Mouse (Mus musculus) cortical plate, adult 2 months (tissue): ENCODE results near the gene Rsph6a. TPM values are rescaled to one million over a fixed set of nuclear protein-coding genes. Genes with fewer than 3 reads are reported as not detected.
"Not testable (repeated sequence)": the region's sequence is repeated elsewhere in the genome, so short reads cannot be mapped to it uniquely, and the experiment has no call there.

ENCODE experiments used
- H3K27ac ChIP-seq: fragments of 200-500 bp; 2 replicates; pipeline ENCODE4 v1.5.1; 2012; ENCODE audit warnings: low read length, control low read depth, inconsistent platforms; ENCODE audit not compliant: insufficient read depth
- H3K4me1 ChIP-seq: fragments of 200-500 bp; 2 replicates; pipeline ENCODE4 v1.6.1; 2011; ENCODE audit warnings: low read length; ENCODE audit not compliant: control insufficient read depth, insufficient read depth
- H3K4me3 ChIP-seq: fragments of 200-500 bp; 2 replicates; pipeline ENCODE4 v1.5.1; 2011; ENCODE audit warnings: mild to moderate bottlenecking, low read length, control low read depth; ENCODE audit not compliant: insufficient read depth
- CTCF ChIP-seq: fragments of 200-500 bp; IDR thresholded peaks from 2 replicates; pipeline ENCODE4 v1.5.1; 2011; ENCODE audit warnings: mild to moderate bottlenecking, control low read depth, low read length; ENCODE audit not compliant: insufficient read depth; ENCODE audit errors: extremely low read depth
- POLR2A ChIP-seq: fragments of 200-500 bp; IDR thresholded peaks from 2 replicates; pipeline ENCODE4 v1.6.1; 2011; ENCODE audit warnings: mild to moderate bottlenecking, low read length, control low read depth; ENCODE audit not compliant: insufficient read depth; ENCODE audit errors: extremely low read depth
- polyA plus RNA-seq: library from polyadenylated mRNA; depleted of rRNA; stranded (reverse); fragments of >200 nt; gene quantifications from 2 replicates; pipeline ENCODE4 v1.2.3, GENCODE M21; 2012

Gene Rsph6a
- polyA plus RNA-seq, 1 experiment, result 0.10 TPM

DNA sequence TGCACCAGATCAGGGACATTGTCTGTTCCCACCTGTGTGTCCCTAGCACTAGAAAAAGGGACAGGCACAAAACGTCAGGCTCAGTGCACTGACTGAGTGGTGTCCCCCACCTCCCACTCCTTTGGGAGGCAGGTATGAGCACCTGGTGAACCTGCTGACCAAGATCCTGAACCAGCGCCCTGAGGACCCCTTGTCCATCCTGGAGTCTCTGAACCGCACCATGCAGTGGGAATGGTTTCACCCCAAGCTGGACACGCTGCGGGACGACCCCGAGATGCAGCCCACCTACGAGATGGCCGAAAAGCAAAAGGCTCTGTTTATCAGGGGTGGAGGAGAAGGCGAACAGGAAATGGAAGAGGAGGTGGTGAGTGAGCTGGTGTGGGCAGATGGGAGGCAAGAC, 2.9 kb downstream of the Rsph6a start:
- no peak for TF ChIP-seq CTCF
- no peak for TF ChIP-seq POLR2A
- Histone ChIP-seq H3K27ac (no peak overlapping the region), H3K4me1 (peaks cover 2% of the 10 kb centered on the region), H3K4me3 (no peak overlapping the region)

DNA sequence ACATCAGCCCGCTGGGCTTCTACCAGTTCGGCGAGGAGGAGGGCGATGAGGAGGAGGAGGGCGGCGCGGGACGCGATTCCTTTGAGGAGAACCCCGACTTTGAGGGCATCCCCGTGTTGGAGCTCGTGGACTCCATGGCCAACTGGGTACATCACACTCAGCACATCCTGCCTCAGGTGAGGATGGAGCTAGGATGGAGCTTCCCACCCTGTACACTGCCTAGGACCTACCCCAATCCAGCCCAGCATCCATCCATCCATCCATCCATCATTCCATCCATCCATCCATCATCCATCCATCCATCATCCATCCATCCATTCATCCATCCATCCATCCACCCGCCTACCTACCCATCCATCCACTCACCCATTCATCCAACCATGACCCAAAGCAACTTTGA, 11.4 kb downstream of the Rsph6a start:
- peak overlapping the region; percentile 32; the same call in 1 of the 2 replicates for H3K4me3 ChIP-seq
- TF ChIP-seq POLR2A, result no peak
- H3K4me1 ChIP-seq, result no peaks in the 10 kb centered on the region
- H3K27ac ChIP-seq, result no peak overlapping the region

DNA sequence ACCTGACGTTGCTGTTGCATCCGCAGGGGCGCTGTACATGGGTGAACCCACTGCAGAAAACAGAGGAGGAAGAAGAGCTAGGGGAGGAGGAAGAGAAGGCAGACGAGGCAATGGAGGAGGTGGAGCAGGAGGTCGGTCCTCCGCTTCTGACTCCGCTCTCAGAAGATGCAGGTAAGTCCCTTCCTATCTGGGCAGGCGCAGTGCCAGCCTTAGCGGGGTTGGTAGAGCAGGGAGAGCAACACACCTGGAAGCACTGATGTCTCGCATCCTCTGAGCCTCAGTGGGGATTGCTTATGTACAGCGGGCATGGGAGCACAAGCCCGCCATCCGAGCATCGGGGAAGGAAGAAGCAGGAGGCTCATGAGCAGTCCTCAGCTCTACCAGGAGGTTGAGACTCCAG, 12.6 kb downstream of the Rsph6a start:
- Histone ChIP-seq H3K4me1 (no peaks in the 10 kb centered on the region), H3K27ac (no peak overlapping the region), H3K4me3 (no peak overlapping the region)
- TF ChIP-seq CTCF (no peak), POLR2A (no peak)

DNA sequence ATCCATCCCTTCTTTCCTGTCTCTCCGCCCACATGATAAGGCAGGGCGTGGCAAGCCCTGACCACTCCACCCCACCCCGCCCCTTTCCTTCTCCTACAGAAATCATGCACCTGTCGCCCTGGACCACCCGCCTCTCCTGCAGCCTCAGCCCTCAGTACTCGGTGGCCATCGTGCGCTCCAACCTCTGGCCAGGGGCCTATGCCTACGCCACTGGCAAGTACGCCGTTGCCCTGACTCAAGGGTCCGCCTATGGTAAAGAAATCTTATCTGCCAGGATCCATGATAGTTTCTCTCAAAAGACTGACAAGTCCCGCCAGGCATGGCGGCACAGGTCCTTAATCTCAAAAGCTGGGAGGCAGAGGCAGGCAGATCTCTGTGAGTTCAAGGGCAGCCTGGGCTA, 13.4 kb downstream of the Rsph6a start:
- no peaks in the 10 kb centered on the region for H3K4me1 ChIP-seq
- H3K27ac ChIP-seq, result no peak overlapping the region
- TF ChIP-seq CTCF, result no peak
- TF ChIP-seq POLR2A, result no peak
- no peak overlapping the region for H3K4me3 ChIP-seq

DNA sequence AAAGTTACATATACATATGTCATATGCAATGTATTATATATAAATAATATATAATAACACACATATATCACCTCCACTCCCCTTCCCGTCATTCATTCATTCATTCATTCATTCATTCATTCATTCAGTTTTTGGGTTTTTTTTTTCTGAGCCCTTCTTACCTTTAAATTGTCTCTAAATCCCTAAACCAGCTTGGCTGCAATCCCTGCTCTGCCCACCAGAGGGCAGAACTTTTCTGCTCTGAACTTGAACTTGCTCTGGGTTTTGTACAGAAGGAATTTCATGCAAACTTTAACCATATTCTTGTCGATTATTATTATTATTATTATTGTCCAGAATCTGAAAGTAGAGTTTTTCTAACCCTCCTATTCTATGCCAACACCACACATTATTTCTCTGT, 14.2 kb downstream of the Rsph6a start:
- TF ChIP-seq POLR2A (no peak), CTCF (peak; percentile 76)
- H3K4me1 ChIP-seq, result no peaks in the 10 kb centered on the region
- H3K4me3 ChIP-seq, result no peak overlapping the region
- no peak overlapping the region for H3K27ac ChIP-seq

DNA sequence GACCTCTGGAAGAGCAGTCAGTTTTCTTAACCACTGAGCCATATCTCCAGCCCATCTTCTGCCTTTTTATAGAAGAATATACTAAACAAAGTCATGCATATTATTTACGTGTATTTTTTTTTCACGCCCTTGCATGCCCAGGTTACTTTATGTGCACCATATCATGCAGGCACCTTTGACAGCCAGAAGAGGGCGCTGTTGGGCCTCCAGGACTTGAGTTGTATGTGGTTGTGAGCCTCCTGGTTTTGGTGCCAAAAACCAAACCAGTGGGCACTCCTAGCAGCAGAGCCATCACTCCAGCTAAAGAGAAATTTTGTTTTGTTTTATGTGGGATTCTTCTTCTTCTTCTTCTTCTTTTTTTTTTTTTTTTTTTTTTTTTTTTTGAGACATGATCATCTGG, 15.0 kb downstream of the Rsph6a start:
- 0 out of 2 replicates have a peak, but pooled peaks have one; percentile 9 for TF ChIP-seq CTCF
- TF ChIP-seq POLR2A, result no peak
- Histone ChIP-seq H3K4me3 (no peak overlapping the region), H3K27ac (no peak overlapping the region), H3K4me1 (no peaks in the 10 kb centered on the region)

DNA sequence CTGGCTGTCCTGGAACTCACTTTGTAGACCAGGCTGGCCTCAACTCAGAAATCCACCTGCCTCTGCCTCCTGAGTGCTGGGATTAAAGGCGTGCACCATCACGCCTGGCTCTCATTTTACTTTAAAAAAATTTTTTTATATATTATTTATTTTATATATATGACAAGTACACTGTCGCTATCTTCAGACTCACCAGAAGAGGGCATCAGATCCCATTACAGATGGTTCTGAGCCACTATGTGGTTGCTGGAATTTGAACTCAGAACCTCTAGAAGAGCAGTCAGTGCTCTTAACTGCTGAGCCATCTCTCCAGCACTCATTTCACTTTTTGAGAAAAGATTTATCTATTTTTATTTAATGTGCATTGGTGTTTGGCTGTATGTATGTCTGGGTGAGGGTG, 16.5 kb downstream of the Rsph6a start:
- not testable (repeated sequence) for H3K4me3 ChIP-seq, H3K4me1 ChIP-seq, H3K27ac ChIP-seq

DNA sequence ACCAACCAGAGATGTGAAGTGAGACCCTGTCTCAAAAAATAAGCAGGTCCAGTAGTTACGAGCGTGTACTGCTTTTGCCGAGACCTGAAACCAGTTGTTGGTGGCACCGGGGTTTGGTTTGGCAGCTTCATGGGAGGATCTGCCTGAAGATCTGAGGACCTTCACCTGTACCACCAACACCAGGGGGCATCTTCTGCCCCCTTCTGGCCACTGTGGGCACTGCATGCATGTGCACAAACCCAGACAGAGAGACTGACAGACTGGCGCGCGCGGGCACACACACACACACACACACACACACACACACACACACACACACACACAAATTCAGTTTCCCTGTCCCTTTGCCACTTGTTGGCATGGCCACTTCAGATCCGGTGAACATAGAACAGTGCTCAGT, 19.0 kb downstream of the Rsph6a start:
- H3K27ac ChIP-seq, result no peak overlapping the region
- no peak overlapping the region for H3K4me3 ChIP-seq
- TF ChIP-seq POLR2A, result no peak
- peak; percentile 40; the same call in 1 of the 2 replicates for TF ChIP-seq CTCF
- H3K4me1 ChIP-seq, result peaks cover 4% of the 10 kb centered on the region

DNA sequence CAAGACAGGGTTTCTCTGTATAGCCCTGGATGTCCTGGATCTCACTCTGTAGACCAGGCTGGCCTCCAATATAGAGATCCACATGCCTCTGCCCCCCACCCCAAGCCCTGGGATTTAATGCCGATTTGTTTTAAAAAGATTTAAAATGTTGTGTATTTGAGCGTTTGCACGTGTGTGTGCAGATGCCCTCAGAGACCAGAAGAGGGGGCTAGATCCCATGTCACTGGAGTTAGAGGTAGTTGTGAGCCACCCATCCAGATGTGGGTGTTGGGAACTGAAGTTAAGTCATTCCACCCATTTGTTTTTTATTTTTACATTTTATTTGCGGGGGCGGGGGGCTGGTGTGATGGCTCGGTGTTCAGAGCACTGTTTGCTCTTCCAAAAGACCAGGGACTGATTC, 20.0 kb downstream of the Rsph6a start:
- Histone ChIP-seq H3K4me1 (peaks cover 4% of the 10 kb centered on the region), H3K27ac (no peak overlapping the region), H3K4me3 (no peak overlapping the region)
- no peak for TF ChIP-seq CTCF
- no peak for TF ChIP-seq POLR2A

DNA sequence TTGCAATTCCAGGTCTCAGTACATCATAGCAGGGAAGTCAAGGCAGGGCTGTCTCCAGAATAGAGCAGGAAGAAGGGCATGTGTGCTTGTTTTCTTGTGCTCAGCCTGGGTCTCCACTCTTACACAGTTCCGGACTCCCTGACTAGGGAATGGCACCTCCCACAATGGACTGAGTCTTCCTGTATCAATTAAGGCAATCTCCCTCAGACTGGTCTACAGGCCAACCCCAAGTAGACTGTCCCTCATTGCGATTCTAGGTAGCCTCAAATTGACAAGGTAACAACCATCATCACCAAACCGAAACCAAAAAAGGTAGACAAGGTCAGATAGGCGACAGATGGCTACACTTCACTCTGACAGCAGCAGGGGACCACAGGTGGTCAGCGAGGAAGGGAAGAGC, 20.7 kb downstream of the Rsph6a start:
- Histone ChIP-seq H3K27ac (0 out of 2 replicates have a peak overlapping the region, but pooled peaks have one; percentile 1), H3K4me3 (peak overlapping the region; percentile 40), H3K4me1 (peaks cover 4% of the 10 kb centered on the region)
- TF ChIP-seq CTCF (no peak), POLR2A (no peak)

DNA sequence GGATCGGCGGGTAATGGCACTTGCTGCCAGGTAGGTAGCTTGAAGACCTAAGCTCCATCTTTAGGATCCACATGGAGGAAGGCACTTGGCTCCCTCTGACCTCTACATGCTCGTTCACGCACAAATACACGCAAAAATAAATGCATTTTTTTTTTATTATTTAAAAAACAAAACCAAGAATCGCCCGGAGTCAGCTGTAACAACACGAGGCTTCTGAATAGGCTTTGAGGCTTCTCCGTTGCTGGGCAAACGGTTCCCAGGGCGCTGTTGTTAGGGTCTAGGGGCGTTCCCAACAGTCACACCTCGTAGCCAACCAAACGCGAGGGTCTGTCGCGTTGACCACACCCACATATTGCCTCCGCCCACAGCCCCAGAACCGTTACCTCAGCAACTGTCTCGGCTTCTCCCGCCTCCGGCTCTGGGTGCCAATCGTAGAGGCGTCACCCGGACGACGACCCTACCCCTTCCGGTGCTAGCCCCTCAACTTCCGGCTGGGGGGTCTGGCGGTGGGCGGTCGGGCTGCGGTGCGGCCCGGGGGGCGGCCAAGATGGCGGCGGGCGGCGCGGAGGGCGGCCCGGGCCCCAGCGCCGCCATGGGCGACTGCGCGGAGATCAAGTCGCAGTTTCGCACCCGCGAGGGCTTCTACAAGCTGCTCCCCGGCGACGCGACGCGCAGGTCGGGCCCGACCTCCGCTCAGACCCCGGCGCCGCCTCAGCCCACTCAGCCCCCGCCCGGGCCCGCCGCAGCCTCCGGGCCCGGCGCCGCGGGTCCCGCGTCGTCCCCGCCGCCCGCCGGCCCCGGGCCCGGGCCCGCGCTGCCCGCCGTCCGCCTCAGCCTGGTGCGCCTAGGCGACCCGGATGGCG, 21.5 kb downstream of the Rsph6a start, which contains the start of gene Dmwd:
Gene Dmwd (plus strand): TSS at position 505 of the 863 bp plus-strand sequence.
- peaks cover 4% of the 10 kb centered on the region for H3K4me1 ChIP-seq
- 0 out of 2 replicates have a peak within 1 kb of the TSS, but pooled peaks have one; percentile 16 for H3K27ac ChIP-seq
- peak within 1 kb of the TSS; percentile 40 for H3K4me3 ChIP-seq
- 0 out of 2 replicates have a peak, but pooled peaks have one; percentile 29 for TF ChIP-seq POLR2A
- TF ChIP-seq CTCF, result no peak
